Mouse (Mus musculus) inflammation-experienced regulatory T-cells, adult 6 months (primary cell): ENCODE measurements around the gene Tor2a. TPM values are rescaled to one million over a fixed set of nuclear protein-coding genes. Genes with fewer than 3 reads are reported as not detected.

Experiments
- ATAC-seq: one replicate; pipeline ENCODE4 v1.8.0; 2017
- polyA plus RNA-seq, 3 experiments: library from polyadenylated mRNA; unstranded; fragments of 100-300 nt; shearing (Covaris generic); gene quantifications; one replicate each; pipeline ENCODE4 v1.2.1; 2017

The Tor2a gene
- 10 to 100 TPM; 56.4 to 69.0 (median 67.4) TPM for polyA plus RNA-seq

GRCm38 (mm10) chr2:32757056-32757845, at the start of gene Tor2a:
Gene Tor2a (plus strand): TSS chr2:32757234.
- peak; percentile 96 for ATAC-seq

GRCm38 (mm10) chr2:32708643-32709042, 48.4 kb upstream of the Tor2a start:
- no peak for ATAC-seq

GRCm38 (mm10) chr2:32709521-32710137, 47.4 kb upstream of the Tor2a start:
- ATAC-seq = no peak

GRCm38 (mm10) chr2:32710425-32710824, 46.6 kb upstream of the Tor2a start:
- ATAC-seq = no peak

GRCm38 (mm10) chr2:32711301-32712056, 45.6 kb upstream of the Tor2a start:
- ATAC-seq = no peak

GRCm38 (mm10) chr2:32712108-32712551, 44.9 kb upstream of the Tor2a start:
- ATAC-seq = no peak

- ATAC-seq = peak; percentile 59
Measured at GRCm38 (mm10) chr2:32712586-32712933, 44.5 kb upstream of the Tor2a start.

GRCm38 (mm10) chr2:32712934-32713817, 43.9 kb upstream of the Tor2a start, which contains the start of gene Cdk9:
Gene Cdk9 (minus strand): TSS chr2:32713076.
- ATAC-seq = peak; percentile 64

GRCm38 (mm10) chr2:32714117-32714986, 42.7 kb upstream of the Tor2a start:
- ATAC-seq = peak; percentile 30

- peak; percentile 42 for ATAC-seq
Measured at GRCm38 (mm10) chr2:32714987-32715425, 42.0 kb upstream of the Tor2a start.

- no peak for ATAC-seq
Measured at GRCm38 (mm10) chr2:32718761-32719160, 38.3 kb upstream of the Tor2a start.

GRCm38 (mm10) chr2:32720053-32720452, 37.0 kb upstream of the Tor2a start:
- ATAC-seq = no peak

GRCm38 (mm10) chr2:32720681-32721229, 36.3 kb upstream of the Tor2a start, which contains the start of gene Sh2d3c:
Gene Sh2d3c (plus strand): TSS chr2:32721055.
- no peak for ATAC-seq

- peak; percentile 57 for ATAC-seq
Measured at GRCm38 (mm10) chr2:32722046-32722445, 35.0 kb upstream of the Tor2a start.

GRCm38 (mm10) chr2:32722581-32722980, 34.5 kb upstream of the Tor2a start:
- no peak for ATAC-seq

- no peak for ATAC-seq
Measured at GRCm38 (mm10) chr2:32724149-32724548, 32.9 kb upstream of the Tor2a start.

- peak; percentile 68 for ATAC-seq
Measured at GRCm38 (mm10) chr2:32724832-32725790, 31.9 kb upstream of the Tor2a start.

- ATAC-seq = no peak
Measured at GRCm38 (mm10) chr2:32727435-32727834, 29.6 kb upstream of the Tor2a start.

GRCm38 (mm10) chr2:32728463-32728862, 28.6 kb upstream of the Tor2a start:
- ATAC-seq = no peak
